Mouse (Mus musculus): Measurements from ENCODE around the gene Gm21985. TPM values are rescaled to one million over a fixed set of nuclear protein-coding genes. Genes with fewer than 3 reads are reported as not detected.

Gm21985 gene
- polyA plus RNA-seq, 2 experiments: 0.03 TPM; not detected in 1

DNA sequence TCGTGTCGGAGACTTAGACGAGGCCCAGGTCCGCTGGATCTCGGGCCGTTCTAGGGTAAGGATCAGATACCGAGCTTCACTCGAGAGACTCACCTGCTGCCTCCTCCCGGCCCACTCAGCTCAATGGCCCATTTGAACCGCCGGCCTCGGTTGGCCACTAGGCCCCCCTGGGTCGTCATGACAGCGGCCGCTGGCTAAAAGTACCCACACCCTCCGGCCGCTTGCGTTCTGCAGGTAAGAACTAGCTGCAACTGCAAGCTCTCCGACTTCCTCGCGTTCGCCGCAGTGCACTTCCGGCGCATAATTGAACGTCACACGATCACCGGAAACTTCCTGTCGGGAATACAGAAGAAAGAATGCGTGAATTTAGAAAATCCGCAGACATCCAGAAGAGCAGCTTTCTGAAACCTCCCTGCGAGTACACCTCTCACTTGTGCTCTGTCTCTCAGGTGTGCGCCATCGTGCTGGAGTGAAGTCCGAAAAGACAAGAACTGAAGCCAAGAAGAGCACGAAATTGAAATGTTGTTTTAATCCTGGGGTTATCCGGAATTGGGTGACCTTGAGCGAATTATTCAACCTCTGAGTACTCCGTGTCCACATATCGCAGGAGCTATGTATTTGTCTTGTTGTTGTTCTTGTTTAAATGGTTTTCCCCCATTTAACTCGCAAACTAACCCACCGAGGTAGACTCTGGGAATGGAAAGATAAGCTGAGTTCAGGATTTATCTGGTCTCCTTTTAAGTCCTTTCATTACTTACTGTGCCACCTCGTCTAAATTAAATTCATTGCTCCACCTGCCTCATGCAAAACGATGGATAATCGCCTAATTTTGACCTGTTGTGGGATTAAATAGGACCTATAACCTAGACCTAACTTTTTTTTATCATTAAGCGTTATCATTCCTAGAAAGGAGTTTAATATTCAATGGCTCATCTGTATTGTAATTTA, 101.9 kb downstream of the Gm21985 start, which contains the start of gene Emc4:
TSS of gene Emc4 (minus strand) at position 302 of the 948 bp plus-strand sequence.
- H3K27ac ChIP-seq (replicated peaks; ENCODE audit: low read depth, low read length): peak within 1 kb of the TSS; percentile 77
- no peaks in the 10 kb centered on the region for H3K9me3 ChIP-seq (ENCODE audit: control insufficient read depth, low read length)
- 2% methylated on average over 46 of the region's 46 CpGs for WGBS
- peak within 1 kb of the TSS; percentile 76 for H3K4me3 ChIP-seq (replicated peaks; ENCODE audit: low read length)
- TF ChIP-seq POLR2A (IDR thresholded peaks at IDR 0.05; ENCODE audit: borderline replicate concordance, extremely low read depth, insufficient read depth, insufficient read length): peak; percentile 68; the same call in 1 of the 2 replicates
- DNase-seq (ENCODE audit: low spot score) (peak; percentile 91), ATAC-seq (ENCODE audit: low FRiP score, low read depth) (peak; percentile 89)
- peak within 1 kb of the TSS; percentile 83 for H3K4me2 ChIP-seq (replicated peaks; ENCODE audit: low read depth, low read length, severe bottlenecking)
- H3K9ac ChIP-seq (ENCODE audit: low read depth, low read length, severe bottlenecking): peak within 1 kb of the TSS; percentile 77
- H3K4me1 ChIP-seq (ENCODE audit: control insufficient read depth, insufficient read depth, low read length): peaks cover 7% of the 10 kb centered on the region
- no peaks in the 10 kb centered on the region for H3K27me3 ChIP-seq (ENCODE audit: control insufficient read depth, insufficient read depth, low read length)
- peaks cover 18% of the 10 kb centered on the region for H3K36me3 ChIP-seq (ENCODE audit: control insufficient read depth, insufficient read depth, low read length)

DNA sequence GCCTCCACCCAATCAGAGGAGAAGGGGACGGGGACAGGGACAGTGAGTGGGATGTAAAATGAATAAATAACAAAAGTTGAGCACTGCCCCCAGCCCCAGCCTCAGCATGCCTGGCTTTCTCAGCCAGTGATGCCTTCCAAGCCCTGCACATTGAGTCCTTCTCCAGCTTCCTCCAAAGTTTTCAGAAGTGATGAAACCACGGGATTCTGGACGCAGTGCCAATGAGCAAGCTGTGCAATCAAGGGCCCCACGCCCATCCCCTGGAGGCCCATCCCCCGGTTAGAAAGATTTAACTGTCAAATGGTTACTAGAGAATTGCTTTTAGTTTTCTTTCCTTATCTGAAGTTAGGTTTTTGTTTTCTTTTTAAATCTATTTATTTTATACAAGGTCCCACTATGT, 103.8 kb downstream of the Gm21985 start:
- H3K36me3 ChIP-seq (ENCODE audit: control insufficient read depth, insufficient read depth, low read length): peaks cover under 1% of the 10 kb centered on the region; the same call in 1 of the 2 replicates
- TF ChIP-seq POLR2A (IDR thresholded peaks at IDR 0.05; ENCODE audit: borderline replicate concordance, extremely low read depth, insufficient read depth, insufficient read length): no peak
- no peaks in the 10 kb centered on the region for H3K9me3 ChIP-seq (ENCODE audit: control insufficient read depth, low read length)
- H3K4me3 ChIP-seq (replicated peaks; ENCODE audit: low read length): no peak overlapping the region
- no peak overlapping the region for H3K4me2 ChIP-seq (replicated peaks; ENCODE audit: low read depth, low read length, severe bottlenecking)
- no peak overlapping the region for H3K27ac ChIP-seq (replicated peaks; ENCODE audit: low read depth, low read length)
- ATAC-seq (ENCODE audit: low FRiP score, low read depth) (no peak), DNase-seq (ENCODE audit: low spot score) (no peak)
- H3K27me3 ChIP-seq (ENCODE audit: control insufficient read depth, insufficient read depth, low read length): no peaks in the 10 kb centered on the region
- peaks cover 7% of the 10 kb centered on the region for H3K4me1 ChIP-seq (ENCODE audit: control insufficient read depth, insufficient read depth, low read length)
- H3K9ac ChIP-seq (ENCODE audit: low read depth, low read length, severe bottlenecking): no peak overlapping the region
- WGBS: 66% methylated on average over 5 of the region's 5 CpGs

DNA sequence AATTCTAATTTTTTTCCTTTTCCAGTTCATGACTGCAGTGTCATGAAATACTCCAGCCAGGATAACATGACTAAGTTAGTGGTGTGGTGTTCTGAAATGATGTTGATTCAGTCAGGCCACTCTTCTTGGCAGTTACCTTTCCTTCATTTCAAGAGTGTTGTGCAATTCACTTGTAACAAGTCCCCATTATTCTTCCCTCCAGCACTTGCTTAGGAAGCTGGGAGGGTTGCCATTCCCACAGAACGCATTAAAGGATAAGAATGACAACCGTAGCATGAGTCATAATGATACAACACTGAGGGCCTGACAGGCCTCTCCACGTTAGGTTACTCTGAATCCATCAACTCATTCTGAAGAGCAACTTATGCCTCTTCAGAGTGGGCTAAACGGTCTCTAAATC, 107.0 kb downstream of the Gm21985 start:
- H3K9ac ChIP-seq (ENCODE audit: low read depth, low read length, severe bottlenecking): no peak overlapping the region
- no peak overlapping the region for H3K4me2 ChIP-seq (replicated peaks; ENCODE audit: low read depth, low read length, severe bottlenecking)
- H3K27ac ChIP-seq (replicated peaks; ENCODE audit: low read depth, low read length): no peak overlapping the region
- no peak overlapping the region for H3K4me3 ChIP-seq (replicated peaks; ENCODE audit: low read length)
- H3K36me3 ChIP-seq (ENCODE audit: control insufficient read depth, insufficient read depth, low read length): no peaks in the 10 kb centered on the region
- H3K4me1 ChIP-seq (ENCODE audit: control insufficient read depth, insufficient read depth, low read length): no peaks in the 10 kb centered on the region
- H3K9me3 ChIP-seq (ENCODE audit: control insufficient read depth, low read length): no peaks in the 10 kb centered on the region
- no peak for TF ChIP-seq POLR2A (IDR thresholded peaks at IDR 0.05; ENCODE audit: borderline replicate concordance, extremely low read depth, insufficient read depth, insufficient read length)
- 70% methylated on average over 4 of the region's 4 CpGs for WGBS
- H3K27me3 ChIP-seq (ENCODE audit: control insufficient read depth, insufficient read depth, low read length): no peaks in the 10 kb centered on the region
- no peak for ATAC-seq (ENCODE audit: low FRiP score, low read depth)
- DNase-seq (ENCODE audit: low spot score): no peak

DNA sequence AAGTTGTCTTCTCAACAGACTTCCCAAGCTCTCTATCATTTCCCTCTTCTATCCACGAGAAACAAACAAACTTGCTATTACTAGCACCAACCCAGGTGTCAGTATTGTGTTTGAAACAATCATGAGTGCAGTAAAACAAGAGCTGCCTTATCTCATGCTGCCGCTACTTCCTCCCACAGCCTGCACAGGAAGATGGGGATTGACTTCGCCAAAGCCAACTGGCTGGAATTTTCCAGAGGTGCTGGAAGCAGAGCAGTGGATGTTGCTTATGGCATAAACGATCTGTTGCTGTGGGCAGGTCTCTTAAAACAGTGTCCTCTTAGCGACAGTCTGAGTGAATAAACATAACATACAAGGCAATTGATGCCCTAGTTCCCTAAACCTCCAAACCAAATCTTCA, 108.5 kb downstream of the Gm21985 start:
- H3K36me3 ChIP-seq (ENCODE audit: control insufficient read depth, insufficient read depth, low read length): no peaks in the 10 kb centered on the region
- ATAC-seq (ENCODE audit: low FRiP score, low read depth): no peak
- H3K9ac ChIP-seq (ENCODE audit: low read depth, low read length, severe bottlenecking): no peak overlapping the region
- H3K4me2 ChIP-seq (replicated peaks; ENCODE audit: low read depth, low read length, severe bottlenecking): no peak overlapping the region
- H3K27ac ChIP-seq (replicated peaks; ENCODE audit: low read depth, low read length): no peak overlapping the region
- 48% methylated on average over 5 of the region's 5 CpGs for WGBS
- no peak overlapping the region for H3K4me3 ChIP-seq (replicated peaks; ENCODE audit: low read length)
- no peak for TF ChIP-seq POLR2A (IDR thresholded peaks at IDR 0.05; ENCODE audit: borderline replicate concordance, extremely low read depth, insufficient read depth, insufficient read length)
- H3K27me3 ChIP-seq (ENCODE audit: control insufficient read depth, insufficient read depth, low read length): no peaks in the 10 kb centered on the region
- H3K9me3 ChIP-seq (ENCODE audit: control insufficient read depth, low read length): no peaks in the 10 kb centered on the region
- H3K4me1 ChIP-seq (ENCODE audit: control insufficient read depth, insufficient read depth, low read length): no peaks in the 10 kb centered on the region
- DNase-seq (ENCODE audit: low spot score): no peak

DNA sequence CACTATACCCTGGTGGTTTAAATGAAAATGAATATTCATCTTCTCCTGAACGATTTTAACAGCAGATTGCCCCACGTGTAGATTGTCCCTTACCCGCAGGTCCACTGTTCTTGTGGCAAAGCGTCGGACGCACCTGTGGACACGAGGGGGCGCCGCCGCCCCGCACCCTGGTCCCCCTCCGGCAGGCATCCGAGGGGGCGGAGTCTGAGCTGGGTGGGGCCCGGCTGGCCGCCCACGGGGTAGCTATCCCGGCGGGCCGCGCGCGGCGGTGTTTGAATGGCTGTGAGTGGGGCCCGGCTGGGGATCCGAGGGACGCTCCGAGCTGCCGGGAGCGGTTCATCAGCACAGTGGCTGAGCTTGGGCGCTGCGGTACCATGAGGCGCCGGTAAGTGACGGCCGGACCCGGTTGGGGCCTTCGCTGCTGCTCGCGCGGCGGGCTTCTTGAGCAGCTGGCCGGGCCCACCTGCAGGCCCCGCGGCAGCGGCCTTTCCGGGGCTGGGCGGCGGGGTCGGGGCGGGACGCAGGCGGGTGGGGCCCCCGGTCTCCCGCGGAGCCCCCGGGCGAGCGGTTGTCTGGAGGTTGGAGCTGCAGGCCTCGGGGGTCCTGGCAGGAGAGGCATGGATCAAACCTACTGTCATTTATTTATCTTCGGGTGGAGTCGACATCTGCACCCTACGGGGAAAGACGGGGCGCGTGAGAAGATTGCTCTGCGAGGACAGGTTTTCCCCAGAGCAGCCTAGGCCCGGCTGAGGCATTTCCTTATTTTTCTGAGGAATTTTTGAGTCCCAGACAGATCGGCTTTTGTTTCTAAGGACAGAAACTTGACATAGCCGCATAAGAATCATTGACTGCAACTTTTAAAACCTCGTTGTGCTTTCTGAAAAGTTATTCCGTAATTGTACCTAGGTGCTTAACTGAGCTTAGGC, 113.1 kb downstream of the Gm21985 start, which contains the start of gene Katnbl1:
TSS of gene Katnbl1 (plus strand) at position 239 of the 926 bp plus-strand sequence.
- Histone ChIP-seq H3K9ac (ENCODE audit: low read depth, low read length, severe bottlenecking) (peak within 1 kb of the TSS; percentile 89), H3K4me1 (ENCODE audit: control insufficient read depth, insufficient read depth, low read length) (peaks cover 9% of the 10 kb centered on the region), H3K27ac (replicated peaks; ENCODE audit: low read depth, low read length) (peak within 1 kb of the TSS; percentile 86), H3K4me2 (replicated peaks; ENCODE audit: low read depth, low read length, severe bottlenecking) (peak within 1 kb of the TSS; percentile 49), H3K36me3 (ENCODE audit: control insufficient read depth, insufficient read depth, low read length) (no peaks in the 10 kb centered on the region), H3K9me3 (ENCODE audit: control insufficient read depth, low read length) (no peaks in the 10 kb centered on the region), H3K4me3 (replicated peaks; ENCODE audit: low read length) (peak within 1 kb of the TSS; percentile 76), H3K27me3 (ENCODE audit: control insufficient read depth, insufficient read depth, low read length) (no peaks in the 10 kb centered on the region)
- under 1% methylated on average over 62 of the region's 72 CpGs for WGBS
- DNase-seq (ENCODE audit: low spot score) (peak; percentile 93), ATAC-seq (ENCODE audit: low FRiP score, low read depth) (peak; percentile 97)
- TF ChIP-seq POLR2A (IDR thresholded peaks at IDR 0.05; ENCODE audit: borderline replicate concordance, extremely low read depth, insufficient read depth, insufficient read length): peak; percentile 78; the same call in 1 of the 2 replicates
